Mouse (Mus musculus) layer of hippocampus, adult 9-11 months (tissue): ENCODE measurements around the gene Insm1.

Experiments
- DNase-seq: peaks from one replicate; pipeline ENCODE4 v3.0.0; 2022

Gene Insm1

DNA sequence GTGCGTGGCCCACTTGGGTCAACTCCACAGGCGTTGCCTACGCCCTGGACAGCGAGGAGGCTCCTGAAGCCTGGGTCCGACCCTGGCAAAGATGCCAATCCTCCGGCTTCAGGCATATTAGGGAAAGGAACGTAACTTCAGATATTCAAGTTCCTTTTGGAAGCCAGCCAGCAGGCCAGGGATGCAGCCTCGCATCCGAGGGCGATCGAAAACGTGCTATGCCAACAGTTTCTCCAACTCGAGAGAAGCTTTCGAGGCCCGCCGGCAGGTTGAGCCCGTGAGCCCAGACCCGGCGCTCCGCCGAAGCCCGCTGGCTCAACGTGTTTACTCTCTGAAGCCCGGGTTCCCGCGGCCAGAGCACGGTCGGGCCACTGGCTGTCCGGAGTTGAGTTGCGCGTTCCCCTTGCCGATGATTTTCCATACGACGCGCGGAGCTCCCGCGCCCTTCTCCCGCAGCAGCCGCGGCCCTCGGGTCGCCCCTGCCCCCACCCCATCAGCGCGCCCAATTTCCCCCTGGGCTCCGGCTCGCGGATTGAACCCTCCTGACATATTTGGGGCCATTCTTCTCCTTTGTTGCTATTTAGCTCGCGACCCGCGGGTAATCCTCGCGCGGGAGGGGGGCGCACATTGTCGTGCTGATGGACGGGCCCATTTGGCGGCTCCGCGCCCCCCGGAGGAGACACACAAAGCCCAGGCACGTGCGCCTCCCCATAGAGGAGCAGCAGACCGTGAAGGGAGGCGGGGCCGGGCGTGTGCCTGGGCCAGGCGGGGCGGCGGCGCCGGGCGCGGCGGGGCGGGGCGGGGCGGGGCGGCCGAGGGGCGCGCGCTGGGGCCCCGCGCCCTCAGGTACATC is at the start of gene Insm1:
Insm1 (plus strand) TSS at position 846 of the 853 bp plus-strand sequence.
- peak; percentile 39 for DNase-seq

GRCm38 (mm10) chr2:146172106-146172505 is 49.6 kb upstream of the Insm1 start:
- DNase-seq = no peak

DNA sequence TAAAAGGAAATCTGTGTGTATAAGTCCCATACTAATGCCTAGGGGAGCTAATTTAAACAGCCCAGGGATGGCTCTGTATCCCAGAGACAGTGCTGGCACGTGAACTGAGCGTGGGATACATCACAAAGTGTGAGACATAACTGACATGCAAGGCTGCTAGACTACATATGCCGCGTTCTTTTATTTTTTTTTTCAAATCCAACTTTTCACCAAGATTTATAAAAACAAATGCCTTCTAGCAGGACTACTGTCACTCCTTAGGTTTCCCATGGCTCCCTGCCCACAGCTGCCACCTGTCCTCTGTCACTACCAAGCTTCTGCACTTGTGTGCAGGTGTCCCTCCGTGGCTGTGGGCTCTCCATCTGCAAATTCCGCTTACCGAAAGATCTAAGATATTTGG is 47.5 kb upstream of the Insm1 start:
- DNase-seq = peak; percentile 61

GRCm38 (mm10) chr2:146178718-146179117 is 43.0 kb upstream of the Insm1 start:
- DNase-seq = no peak

DNA sequence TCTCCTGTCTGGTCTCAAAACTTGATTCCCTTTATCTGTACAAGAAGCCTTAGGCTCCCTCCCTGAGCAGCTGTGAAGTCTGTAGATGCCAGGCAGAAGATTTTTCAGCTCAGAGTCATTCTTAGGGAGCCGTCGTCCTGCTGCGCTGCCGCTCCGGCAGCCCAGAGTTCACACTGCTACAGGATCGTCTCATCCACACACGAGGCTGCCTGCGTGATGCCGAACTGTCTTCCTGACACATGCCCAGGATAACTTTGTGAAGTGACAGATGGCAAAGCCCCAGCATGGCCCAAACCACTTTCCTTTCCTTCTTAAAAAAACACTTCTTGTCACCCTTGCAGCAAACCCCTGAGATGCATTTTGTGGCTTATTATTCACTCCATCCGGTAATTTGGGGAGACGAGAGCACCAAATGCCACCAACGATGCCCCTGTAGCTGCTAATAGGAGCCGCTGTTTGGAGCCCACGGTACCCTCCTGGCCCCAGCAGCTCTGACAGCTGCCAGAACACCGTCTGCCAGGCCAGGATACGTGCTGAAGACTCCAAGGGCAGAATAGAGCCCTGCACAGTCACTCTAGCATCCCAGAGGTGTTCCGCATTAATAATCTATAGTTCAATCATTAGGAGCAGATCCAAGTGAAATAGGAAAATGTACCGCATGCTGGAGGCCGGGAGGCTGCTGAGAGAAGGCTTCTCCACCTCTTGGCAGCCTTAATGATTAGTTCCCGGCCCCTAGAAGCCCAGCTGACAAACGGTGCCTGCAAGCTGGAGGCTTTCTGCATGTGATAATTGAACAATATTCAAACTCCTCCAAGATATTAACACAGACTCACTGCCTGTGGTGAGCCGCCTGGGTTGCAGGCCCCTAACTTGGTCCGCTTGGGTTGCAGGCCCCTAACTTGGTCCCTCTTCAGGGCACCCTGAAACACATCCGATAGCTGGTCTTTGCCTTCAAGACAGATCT is 37.6 kb upstream of the Insm1 start:
- no peak for DNase-seq

DNA sequence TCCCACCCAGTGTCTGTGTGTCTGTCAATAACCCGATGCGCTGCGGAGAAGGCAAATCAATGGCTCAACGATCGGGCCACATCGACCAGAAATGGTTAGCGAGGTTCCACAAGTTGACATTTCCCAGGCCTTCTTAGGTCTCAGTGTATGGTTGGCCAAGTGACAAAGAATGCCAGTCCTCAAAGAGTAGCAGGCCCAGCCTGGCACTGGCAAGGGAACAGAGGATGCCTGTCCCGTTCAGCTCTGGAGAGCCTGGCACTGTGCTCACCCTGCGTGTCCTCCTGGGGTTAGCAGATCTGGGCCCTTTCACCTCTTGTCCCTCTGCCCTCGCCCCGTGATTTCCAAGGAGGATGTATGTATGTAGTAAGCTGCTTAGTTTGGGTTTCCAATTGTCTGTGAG is 25.6 kb upstream of the Insm1 start:
- DNase-seq = peak; percentile 70

GRCm38 (mm10) chr2:146197947-146198346 is 23.8 kb upstream of the Insm1 start:
- no peak for DNase-seq

DNA sequence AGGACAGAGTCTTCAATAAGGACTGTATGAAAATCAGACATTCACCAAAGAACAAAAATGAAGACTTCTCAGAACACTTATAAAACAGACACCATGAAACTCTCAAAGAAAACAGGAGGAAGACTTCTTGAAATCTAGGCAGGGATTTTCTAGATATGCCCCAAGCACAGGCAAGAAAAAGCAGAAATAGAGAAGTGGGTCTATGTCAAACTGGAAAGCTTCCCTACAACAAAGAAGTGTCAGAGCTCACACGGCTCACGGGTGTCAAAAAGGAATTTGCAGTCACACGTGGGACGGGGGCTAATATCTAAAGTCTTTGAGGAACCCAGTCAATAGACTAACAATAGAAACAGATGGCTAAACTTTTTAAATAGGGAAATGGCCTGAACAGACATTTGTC is 10.8 kb upstream of the Insm1 start:
- DNase-seq = no peak

DNA sequence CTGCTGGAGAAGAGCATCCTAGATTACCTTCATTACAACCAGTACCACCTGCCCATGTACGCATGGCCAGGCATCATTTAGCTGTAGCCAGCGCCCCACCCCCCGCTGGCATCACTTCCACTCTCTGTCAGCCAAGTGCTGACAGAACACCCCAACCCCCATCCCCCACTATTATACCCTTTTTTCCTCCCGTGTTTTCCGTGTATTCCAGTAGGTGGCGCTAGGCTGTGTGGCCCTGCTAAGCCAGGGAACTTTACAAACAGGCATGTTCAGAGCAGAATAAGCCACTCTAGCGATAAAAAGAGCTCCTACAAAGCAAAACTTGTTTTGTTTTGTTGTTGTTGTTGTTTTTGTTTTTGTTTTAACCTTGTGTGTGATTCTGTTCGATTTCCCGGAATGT is 7.0 kb upstream of the Insm1 start:
- peak; percentile 37 for DNase-seq

GRCm38 (mm10) chr2:146216111-146217064 is 5.3 kb upstream of the Insm1 start:
- DNase-seq = no peak

DNA sequence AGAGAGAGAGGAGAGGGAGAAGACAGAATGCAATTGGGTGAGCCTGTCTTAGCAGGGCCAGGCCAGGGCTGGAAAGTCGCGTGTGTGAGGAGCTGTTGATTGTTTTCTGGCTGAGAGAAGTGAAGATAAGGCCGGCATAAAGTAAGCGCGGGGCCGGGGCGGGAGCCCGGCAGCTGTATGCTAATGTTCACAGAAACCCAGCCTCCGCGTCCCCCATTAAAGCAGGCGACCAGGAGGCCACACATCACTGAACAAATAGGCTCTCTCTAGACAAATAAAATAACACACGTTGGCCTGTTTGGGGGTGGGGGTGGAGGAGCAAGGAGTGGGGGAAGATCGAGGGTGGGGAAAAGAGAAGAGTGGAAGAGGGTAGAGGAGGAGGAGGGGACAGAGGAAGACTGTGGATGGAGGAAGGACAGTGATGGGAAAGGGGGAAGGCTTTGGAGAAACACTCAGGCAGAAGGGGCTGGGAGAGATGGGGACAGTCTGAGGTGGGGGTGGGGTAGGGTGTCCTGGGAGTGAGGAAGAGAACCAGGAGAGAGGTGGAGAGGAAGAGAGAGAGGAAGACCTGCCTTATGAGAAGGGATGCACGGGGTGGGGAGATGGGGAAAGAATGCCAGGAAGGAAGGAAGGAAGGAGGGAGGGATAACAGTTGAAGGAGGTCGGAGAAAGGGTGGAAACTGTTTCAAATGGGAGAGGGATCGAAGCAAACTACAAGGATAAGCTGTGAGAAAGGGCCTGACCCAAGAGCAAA is 4.3 kb upstream of the Insm1 start:
- no peak for DNase-seq

- DNase-seq = no peak
Measured at GRCm38 (mm10) chr2:146218161-146218691, 3.5 kb upstream of the Insm1 start.

DNA sequence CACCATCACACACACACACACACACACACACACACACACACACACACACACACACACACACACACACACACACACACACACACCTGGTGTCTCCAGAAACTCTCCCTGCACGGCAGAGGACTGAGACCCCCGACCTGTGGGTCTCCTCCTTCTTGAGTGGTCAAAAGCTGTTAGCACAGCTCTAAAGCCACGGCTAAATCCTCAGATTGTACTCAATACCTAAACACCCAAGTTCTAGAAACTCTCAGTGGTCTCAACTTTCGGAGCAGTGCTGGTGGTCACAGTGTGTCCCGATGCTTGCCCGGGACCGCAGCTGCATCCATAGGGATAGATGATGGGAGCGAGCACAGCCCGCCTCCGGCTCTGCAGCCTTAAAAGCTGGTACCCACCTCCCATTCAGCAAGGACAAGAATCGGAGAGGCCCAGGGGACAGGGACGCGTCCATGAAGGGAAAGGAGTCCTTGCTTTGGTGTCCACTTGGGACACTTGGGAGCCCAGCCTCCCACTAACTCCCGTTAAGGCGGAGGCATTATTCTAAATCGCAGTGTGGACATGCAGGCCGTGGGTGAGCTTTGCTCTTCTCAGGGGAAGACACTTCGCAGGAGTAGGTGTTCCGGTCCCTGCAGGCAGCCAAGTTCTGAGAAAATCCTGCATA is 2.7 kb upstream of the Insm1 start:
- no peak for DNase-seq

GRCm38 (mm10) chr2:146219791-146220190 is 1.9 kb upstream of the Insm1 start:
- DNase-seq = no peak

DNA sequence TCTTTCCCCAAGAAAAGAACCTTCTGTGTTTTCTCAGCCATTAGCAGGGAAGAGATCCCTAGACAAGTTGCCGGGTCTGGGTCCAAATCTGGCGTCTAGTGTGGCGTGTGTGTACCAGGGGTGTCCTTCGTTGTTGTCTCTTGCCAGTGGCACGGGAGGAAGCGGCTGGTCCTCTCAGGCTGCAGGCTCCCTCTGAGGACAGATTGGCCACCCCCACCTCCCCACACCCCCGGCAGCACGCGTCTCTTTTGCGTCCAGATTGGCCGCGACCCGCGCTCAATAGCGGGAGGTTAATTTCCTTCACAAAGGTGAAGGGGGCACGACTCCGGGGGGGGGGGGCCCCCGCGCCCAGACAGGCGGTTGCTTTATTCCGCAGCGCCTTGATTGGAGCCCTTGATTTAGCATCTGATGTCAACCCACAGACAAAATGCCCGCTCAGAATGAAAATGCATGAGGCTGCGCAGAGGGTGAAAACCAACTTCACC is 1.1 kb upstream of the Insm1 start:
- DNase-seq = no peak

DNA sequence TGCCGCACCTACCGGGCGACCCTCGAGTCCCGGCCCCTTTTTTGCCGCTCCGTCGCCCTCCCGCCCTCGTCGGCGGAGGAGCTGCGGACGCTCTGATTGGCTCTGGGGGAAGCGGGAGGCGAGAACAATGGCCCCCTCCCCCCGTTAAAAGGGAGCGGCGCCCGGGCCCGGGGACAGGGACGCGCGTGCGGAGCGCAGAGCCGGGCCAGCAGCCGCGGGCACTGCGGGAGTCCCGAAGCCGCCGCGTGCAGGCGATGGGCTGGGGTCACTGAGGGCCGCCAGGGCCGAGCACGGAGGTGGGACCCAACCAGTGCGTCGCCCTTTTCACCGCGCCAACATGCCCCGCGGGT is 183 bp downstream of the Insm1 start:
- peak; percentile 36 for DNase-seq

- DNase-seq = no peak
Measured at GRCm38 (mm10) chr2:146222279-146223175, 806 bp downstream of the Insm1 start.

GRCm38 (mm10) chr2:146223176-146223905 is 1.6 kb downstream of the Insm1 start:
- DNase-seq = no peak

DNA sequence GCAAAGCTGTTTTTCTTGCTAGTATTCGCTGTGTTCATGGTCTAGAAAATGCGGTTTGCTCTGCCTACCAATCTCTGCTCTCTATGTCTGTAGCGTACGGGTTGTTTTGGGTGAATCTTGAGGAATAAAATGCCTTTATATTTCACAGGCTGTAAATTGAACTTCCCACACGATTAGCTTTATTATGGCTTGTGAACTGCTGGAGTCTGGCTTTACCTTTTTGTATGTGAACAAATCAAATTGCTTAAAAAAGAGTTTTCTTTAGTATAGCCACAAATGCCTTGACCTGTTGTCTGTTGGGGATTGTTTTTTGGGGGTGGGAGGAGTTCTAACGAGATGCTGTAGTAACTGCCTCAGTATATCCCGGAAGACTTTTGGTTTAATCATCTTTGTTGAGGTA is 2.4 kb downstream of the Insm1 start:
- DNase-seq = no peak
